Mouse (Mus musculus) liver, adult 2 months (tissue): ENCODE data around the gene Ankrd23.

ENCODE experiments used
- CTCF ChIP-seq: fragments of 200-500 bp; IDR thresholded peaks from 2 replicates; pipeline ENCODE4 v1.5.1; 2011; ENCODE audit warnings: low read depth, low read length, control low read depth
- POLR2A ChIP-seq: fragments of 200-500 bp; IDR thresholded peaks from 2 replicates; pipeline ENCODE4 v1.6.1; 2011; ENCODE audit warnings: low read length, control low read depth; ENCODE audit not compliant: insufficient read depth; ENCODE audit errors: extremely low read depth

DNA sequence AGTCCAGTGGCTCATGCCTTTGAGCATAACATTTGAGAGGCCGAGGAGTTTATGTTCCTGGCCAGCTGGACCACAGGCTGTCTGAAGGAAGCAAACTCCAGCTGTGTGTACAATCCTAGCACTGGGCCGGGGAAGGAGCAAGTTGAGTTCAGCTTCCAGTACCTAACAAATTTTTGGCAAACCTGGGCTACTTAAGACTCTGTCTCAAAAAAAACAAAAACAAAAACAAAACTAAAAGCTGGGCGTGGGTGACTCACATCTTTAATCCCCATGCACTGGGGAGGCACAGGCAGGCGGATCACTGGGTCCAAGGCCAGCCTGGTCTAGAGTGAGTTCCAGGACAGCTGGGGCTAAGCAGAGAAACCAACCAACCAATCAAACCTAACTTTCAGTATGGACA, 32.1 kb upstream of the Ankrd23 start:
- no peak for TF ChIP-seq POLR2A
- TF ChIP-seq CTCF, result no peak
